Mouse (Mus musculus) left cerebral cortex, postnatal 36 days (tissue): ENCODE data around the gene Chd4. TPM values are rescaled to one million over a fixed set of nuclear protein-coding genes. Genes with fewer than 3 reads are reported as not detected.

Source experiments
- DNase-seq, 2 experiments: peaks; one replicate each; pipeline ENCODE4 v3.0.0; 2021 to 2022; ENCODE audit warnings: low spot score in 2 of 2, mixed read lengths in 1 of 2
- intact Hi-C: fragments of 180-260 bp; cut with DNase I; formaldehyde crosslinking; loops from one replicate; pipeline ENCODE4 v1.15.1; 2025
- total RNA-seq, 2 experiments: library from RNA; stranded (reverse); gene quantifications; 2 replicates each; pipeline ENCODE4 v1.2.3; 2021

Gene Chd4
- total RNA-seq, 2 experiments from 2014 or later = 153 to 166 TPM

DNA sequence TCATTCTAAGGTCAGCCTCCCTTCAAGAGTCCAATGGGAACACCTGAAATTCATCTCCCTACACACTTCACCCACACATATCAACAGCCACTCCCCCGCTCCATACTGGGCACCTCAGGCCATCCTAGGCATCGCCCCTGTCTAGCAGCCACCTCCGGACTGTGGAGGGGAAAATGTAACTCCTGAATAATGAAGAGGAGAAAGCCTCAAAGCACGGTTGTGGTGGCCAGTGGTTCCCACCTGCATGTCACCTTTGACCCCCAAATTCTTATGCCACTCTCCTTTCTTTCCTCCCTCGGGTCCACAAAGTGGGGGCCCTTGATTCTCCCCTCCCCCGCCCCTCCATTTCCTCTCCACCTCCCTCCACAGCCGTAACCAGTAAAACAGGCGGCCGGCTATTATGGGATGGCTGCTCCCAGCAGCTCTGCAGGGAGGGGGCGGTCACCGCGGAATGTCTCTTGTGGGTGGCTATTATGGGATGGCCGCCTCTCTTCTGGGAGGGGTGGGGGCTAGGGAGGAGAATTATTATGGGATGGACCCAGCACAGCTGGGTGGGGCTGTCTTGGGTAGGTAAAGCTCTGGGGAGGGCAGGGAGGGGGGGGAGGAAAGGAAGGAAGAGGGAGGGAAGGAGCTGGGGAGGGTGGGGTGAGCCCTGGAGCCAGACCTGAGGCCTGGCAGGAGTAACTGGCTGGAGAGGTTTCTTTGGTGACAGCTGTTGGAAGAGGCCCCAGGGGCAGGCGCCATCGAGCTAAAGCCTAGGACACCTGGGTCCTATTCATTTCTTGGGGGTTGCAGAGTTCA is 6.1 kb upstream of the Chd4 start:
- peak; percentile 88 for DNase-seq
- intact Hi-C loops = loop anchor here (5.0 to 10.0 kb wide), 3 partner anchors 85 to 235 kb away; partner anchors contain the start of genes P3h3 and Zfp384

DNA sequence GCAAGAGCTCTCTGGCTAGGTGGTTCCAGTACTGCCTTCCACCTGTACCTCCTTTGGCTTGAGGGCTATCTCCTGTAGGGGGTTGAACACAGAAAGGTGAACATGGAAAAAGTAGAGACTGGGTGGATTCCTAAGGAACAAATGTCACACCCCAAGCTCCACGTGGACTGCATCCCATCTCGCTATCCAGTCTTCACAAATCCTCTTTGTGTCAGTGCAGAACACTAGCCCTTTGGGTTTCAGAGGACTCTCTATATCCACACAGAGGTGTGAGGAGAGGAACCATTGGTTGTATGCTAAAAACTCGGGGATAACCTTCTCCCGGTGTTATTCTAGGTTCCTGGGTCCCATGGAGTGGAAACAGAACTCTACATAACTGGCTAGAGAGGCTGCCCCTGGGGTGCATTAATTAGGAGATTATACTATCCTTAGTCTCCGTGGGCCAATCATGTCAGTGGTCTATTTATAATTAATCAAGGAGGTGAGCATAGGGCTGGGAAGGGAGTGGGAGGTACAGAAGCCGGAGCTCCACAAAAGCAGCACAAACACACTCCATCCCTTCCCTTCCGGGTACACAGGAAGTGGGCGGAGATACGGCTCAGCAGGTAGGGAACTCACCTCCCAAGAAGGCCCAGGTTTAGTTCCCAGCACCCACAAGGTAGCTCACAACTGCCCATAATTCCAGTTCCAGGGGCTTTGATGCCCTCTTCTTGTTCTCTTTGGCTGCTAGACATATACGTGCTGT is 5.3 kb upstream of the Chd4 start:
- intact Hi-C loops = no loop called here
- no peak for DNase-seq

- intact Hi-C loops = no loop called here
- DNase-seq = no peak
These were observed 3.4 kb upstream of the Chd4 start for GRCm38 (mm10) chr6:125092372-125092771.

DNA sequence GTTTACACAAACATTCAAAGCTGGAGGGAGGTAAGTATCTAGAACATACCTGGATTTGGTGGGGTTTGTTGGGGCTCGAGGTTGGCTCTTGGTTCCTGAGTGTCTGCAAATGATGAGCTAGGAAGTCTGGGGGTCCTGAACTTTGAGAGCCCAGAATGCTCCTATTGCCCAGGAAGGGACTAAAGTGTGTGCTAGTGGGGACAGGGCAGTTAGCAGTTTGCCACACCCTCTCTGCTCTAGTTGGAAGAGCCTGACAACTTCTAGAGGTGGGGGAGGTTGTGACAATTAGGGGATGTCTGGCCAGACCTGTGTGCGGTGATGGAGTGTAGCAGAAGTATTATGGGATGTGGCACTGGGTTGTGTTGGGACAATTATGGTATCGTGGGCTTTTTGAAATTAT is 938 bp upstream of the Chd4 start:
- no peak for DNase-seq
- intact Hi-C loops = loop anchor here (5.0 kb wide), 1 partner anchor 72 kb away; the partner anchor contains the start of gene Gapdh

DNA sequence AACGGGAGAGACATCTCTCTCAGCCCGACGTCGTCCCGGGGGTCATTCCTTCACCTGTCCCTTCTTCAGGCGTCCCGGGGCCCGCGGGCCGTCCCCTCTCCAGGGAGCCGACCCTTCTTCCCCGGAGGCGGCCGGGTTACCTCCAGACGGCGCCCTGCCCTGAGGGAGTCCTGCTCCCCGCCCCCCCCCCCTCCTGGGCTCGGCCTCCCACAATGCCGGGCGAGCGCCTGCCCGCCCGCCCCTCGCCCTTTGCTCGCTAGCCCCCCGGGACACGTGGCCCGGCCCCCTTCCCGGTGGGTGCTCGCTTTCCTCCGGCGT is 457 bp downstream of the Chd4 start:
- no peak for DNase-seq
- intact Hi-C loops = loop anchor here (5.0 kb wide), 1 partner anchor 71 kb away; the partner anchor contains the start of gene Gapdh

- peak; percentile 35 to 53 for DNase-seq
- intact Hi-C loops = loop anchor here (5.0 kb wide), 1 partner anchor 71 kb away; the partner anchor contains the start of gene Gapdh
These were observed 990 bp downstream of the Chd4 start for GRCm38 (mm10) chr6:125096597-125097345.

DNA sequence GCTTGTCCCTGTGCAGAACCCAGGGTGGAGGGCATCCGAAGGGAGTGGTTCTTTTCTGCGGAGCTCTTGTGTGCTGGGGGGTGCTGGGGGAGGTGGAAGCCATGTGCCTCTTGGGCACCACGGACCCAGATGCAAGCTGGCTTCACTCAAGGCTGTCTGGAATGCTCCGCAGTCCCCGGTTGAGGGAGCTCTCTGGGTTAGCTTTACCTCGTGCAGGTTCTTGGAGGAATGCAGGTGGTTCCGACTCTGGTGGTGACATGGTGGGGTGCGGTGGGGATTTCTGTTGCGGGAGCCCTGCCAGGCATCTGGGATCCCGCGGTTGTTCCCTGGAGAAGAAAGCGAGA is 1.5 kb downstream of the Chd4 start:
- peak in 1 of 2 experiments; percentile 39 for DNase-seq
- intact Hi-C loops = loop anchor here (5.0 kb wide), 1 partner anchor 70 kb away; the partner anchor contains the start of gene Gapdh

GRCm38 (mm10) chr6:125097951-125098350 is 2.2 kb downstream of the Chd4 start:
- intact Hi-C loops = loop anchor here (5.0 kb wide), 1 partner anchor 69 kb away; the partner anchor contains the start of gene Gapdh
- peak in 1 of 2 experiments; percentile 22 for DNase-seq

DNA sequence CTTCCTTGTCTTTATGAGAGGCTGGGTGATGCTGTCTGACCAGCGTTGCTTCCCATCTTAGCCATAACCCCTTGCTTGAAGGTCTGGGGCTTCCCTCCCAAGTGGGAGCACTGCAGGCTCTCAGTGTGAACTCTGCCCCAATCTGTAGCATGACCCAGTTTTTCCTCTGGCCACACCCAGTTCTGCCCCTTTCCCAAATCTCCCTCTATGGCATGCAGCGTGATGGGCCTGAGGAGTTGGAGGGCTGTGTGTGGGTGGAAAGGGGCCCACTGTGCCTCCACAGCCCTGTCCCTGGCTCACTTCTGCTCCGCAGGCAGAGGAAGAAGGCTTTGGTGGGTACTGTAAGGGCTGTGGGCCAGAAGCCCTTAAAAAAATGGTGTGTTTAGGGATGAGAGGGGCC is 2.7 kb downstream of the Chd4 start:
- intact Hi-C loops = loop anchor here (5.0 kb wide), 1 partner anchor 69 kb away; the partner anchor contains the start of gene Gapdh

GRCm38 (mm10) chr6:125099421-125099971 is 3.7 kb downstream of the Chd4 start:
- intact Hi-C loops = loop anchor here (5.0 kb wide), 1 partner anchor 68 kb away; the partner anchor contains the start of gene Gapdh
- peak in 1 of 2 experiments; percentile 30 for DNase-seq

More for the DNA sequence above, 2.7 kb downstream of the Chd4 start:
- DNase-seq = no peak

- intact Hi-C loops = no loop called here
- no peak for DNase-seq
These were observed 5.7 kb downstream of the Chd4 start for GRCm38 (mm10) chr6:125101444-125101843.

DNA sequence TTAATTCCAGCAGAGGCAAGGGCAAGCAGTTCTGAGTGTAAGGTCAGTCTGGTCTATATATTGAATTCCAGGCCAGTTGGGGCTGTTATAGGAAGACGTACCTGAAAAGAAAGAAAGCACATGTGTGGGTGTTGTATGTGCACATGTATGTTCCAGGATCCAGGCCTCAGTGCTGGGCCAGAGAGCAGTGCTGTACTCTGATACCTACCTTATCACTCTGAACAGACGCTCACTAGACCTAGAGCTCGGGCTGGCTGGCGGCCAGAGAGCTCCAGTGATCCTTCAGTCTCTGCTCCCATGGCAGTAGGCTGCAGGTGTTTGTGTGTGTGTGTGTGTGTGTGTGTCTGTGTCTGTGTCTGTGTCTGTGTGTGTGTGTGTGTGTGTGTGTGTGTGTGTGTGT is 8.4 kb downstream of the Chd4 start:
- intact Hi-C loops = no loop called here
- DNase-seq = no peak

DNA sequence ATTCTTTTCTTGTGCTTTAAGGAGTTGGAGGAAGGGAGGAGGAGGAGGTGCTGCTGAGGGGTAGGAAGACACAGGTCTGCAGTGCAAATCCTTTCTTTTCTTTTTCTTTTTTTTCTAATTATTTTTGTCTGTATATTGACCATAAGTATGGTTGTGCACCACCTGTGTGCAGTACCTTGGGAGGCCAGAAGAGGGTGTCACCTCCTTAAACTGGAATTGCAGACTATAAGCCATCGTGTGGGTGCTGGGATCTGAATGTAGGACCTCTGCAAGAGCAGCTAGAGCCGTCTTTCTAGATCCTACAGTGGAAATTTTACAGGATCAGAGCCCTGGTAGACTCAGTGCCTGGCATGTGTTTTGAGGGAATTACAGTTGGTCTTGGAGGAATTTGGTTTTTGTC is 11.9 kb downstream of the Chd4 start:
- intact Hi-C loops = no loop called here
- DNase-seq = no peak

GRCm38 (mm10) chr6:125109371-125109770 is 13.6 kb downstream of the Chd4 start:
- no peak for DNase-seq
- intact Hi-C loops = no loop called here

- intact Hi-C loops = no loop called here
- no peak for DNase-seq
These were observed 15.1 kb downstream of the Chd4 start for GRCm38 (mm10) chr6:125110927-125111326.

GRCm38 (mm10) chr6:125112553-125112952 is 16.8 kb downstream of the Chd4 start:
- no peak for DNase-seq
- intact Hi-C loops = no loop called here

GRCm38 (mm10) chr6:125119387-125119786 is 23.6 kb downstream of the Chd4 start:
- DNase-seq = no peak
- intact Hi-C loops = no loop called here

GRCm38 (mm10) chr6:125128724-125129123 is 32.9 kb downstream of the Chd4 start:
- intact Hi-C loops = no loop called here
- DNase-seq = no peak

GRCm38 (mm10) chr6:125129710-125130402 is 34.1 kb downstream of the Chd4 start:
- no peak for DNase-seq
- intact Hi-C loops = no loop called here
